Mouse (Mus musculus): ENCODE measurements around the gene Ctdsp2.

DNA sequence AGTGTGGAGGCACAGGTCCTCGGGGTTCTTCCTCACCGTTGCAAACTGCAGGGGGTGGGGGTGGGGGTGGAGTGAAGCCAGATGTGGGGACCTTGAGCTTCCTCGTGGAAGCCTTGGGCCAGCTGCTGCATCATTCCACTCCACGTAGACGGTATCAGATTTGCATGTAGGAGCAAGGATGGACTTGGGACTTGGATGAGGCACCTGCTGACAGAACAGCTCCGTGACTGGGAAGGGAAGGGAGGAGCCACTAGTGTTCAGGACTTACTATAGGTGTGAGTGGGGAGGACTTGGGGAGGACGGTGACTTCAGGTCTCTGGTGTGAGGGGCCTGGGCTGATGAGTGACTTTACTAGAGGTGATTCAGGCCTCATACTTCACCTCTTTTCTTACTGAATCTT lies 5.5 kb upstream of the Ctdsp2 start:
- TF ChIP-seq CTCF (IDR thresholded peaks at IDR 0.05; ENCODE audit: borderline replicate concordance, control insufficient read depth, extremely low read depth, insufficient read depth, low read length, poor library complexity) = no peak
- no peak for TF ChIP-seq POLR2A (IDR thresholded peaks at IDR 0.05; ENCODE audit: control insufficient read depth, extremely low read depth, insufficient read depth, low read length, poor library complexity)

All from thymus, adult 2 months (tissue).